Mouse (Mus musculus): Measurements from ENCODE around the gene Metrn. TPM values are rescaled to one million over a fixed set of nuclear protein-coding genes. Genes with fewer than 3 reads are reported as not detected.

The Metrn gene
- total and polyA plus RNA-seq, 3 experiments, result 47.9 to 54.6 (median 49.0) TPM

- H3K4me1 ChIP-seq (ENCODE audit: control insufficient read depth, insufficient read depth, low read length), result peaks cover 13% of the 10 kb centered on the region
- 62% methylated on average over 6 of the region's 6 CpGs for WGBS
- H3K4me3 ChIP-seq, result peak within 1 kb of the TSS; percentile 65
- no peaks in the 10 kb centered on the region for H3K79me2 ChIP-seq (replicated peaks; ENCODE audit: control insufficient read depth, insufficient read depth, low read length)
- intact Hi-C loops (cut with DNase I), result no loop called here
- TF ChIP-seq CTCF (IDR thresholded peaks at IDR 0.05) (no peak), EP300 (IDR thresholded peaks at IDR 0.05; ENCODE audit: insufficient read depth, low read depth, low read length) (no peak), POLR2A (IDR thresholded peaks at IDR 0.05; ENCODE audit: insufficient read depth, low read depth, low read length) (no peak)
- H3K36me3 ChIP-seq (ENCODE audit: control insufficient read depth, insufficient read depth, low read length), result no peaks in the 10 kb centered on the region
- H3K27me3 ChIP-seq (ENCODE audit: control insufficient read depth, insufficient read depth, low read length), result no peaks in the 10 kb centered on the region
- peak within 1 kb of the TSS; percentile 72 for H3K9ac ChIP-seq (ENCODE audit: low read depth, low read length)
- H3K27ac ChIP-seq, result peak within 1 kb of the TSS; percentile 55; the same call in 1 of the 2 replicates
- no peak for DNase-seq
These were observed 1.3 kb downstream of the Metrn start, which contains the start of gene AC134908.4 for GRCm38 (mm10) chr17:25795609-25796092. TSS of gene AC134908.4 (minus strand) at chr17:25795659.

- H3K27ac ChIP-seq, result no peak overlapping the region
- H3K79me2 ChIP-seq (replicated peaks; ENCODE audit: control insufficient read depth, insufficient read depth, low read length), result no peaks in the 10 kb centered on the region
- H3K27me3 ChIP-seq (ENCODE audit: control insufficient read depth, insufficient read depth, low read length), result no peaks in the 10 kb centered on the region
- WGBS, result 93% methylated on average over 17 of the region's 17 CpGs
- intact Hi-C loops (cut with DNase I), result no loop called here
- no peak for DNase-seq
- H3K9ac ChIP-seq (ENCODE audit: low read depth, low read length), result no peak overlapping the region
- TF ChIP-seq EP300 (IDR thresholded peaks at IDR 0.05; ENCODE audit: insufficient read depth, low read depth, low read length) (no peak), POLR2A (IDR thresholded peaks at IDR 0.05; ENCODE audit: insufficient read depth, low read depth, low read length) (no peak), CTCF (IDR thresholded peaks at IDR 0.05) (no peak)
- H3K4me3 ChIP-seq, result no peak overlapping the region
- H3K4me1 ChIP-seq (ENCODE audit: control insufficient read depth, insufficient read depth, low read length), result peaks cover 13% of the 10 kb centered on the region
- H3K36me3 ChIP-seq (ENCODE audit: control insufficient read depth, insufficient read depth, low read length), result no peaks in the 10 kb centered on the region
These were observed 1.9 kb downstream of the Metrn start for GRCm38 (mm10) chr17:25794998-25795397.

GRCm38 (mm10) chr17:25794197-25794596, 2.7 kb downstream of the Metrn start:
- no peak overlapping the region for H3K9ac ChIP-seq (ENCODE audit: low read depth, low read length)
- DNase-seq, result no peak
- H3K27me3 ChIP-seq (ENCODE audit: control insufficient read depth, insufficient read depth, low read length), result no peaks in the 10 kb centered on the region
- WGBS, result 64% methylated on average over 13 of the region's 13 CpGs
- H3K36me3 ChIP-seq (ENCODE audit: control insufficient read depth, insufficient read depth, low read length), result no peaks in the 10 kb centered on the region
- peaks cover 13% of the 10 kb centered on the region for H3K4me1 ChIP-seq (ENCODE audit: control insufficient read depth, insufficient read depth, low read length)
- no peak overlapping the region for H3K27ac ChIP-seq
- TF ChIP-seq CTCF (IDR thresholded peaks at IDR 0.05) (no peak), EP300 (IDR thresholded peaks at IDR 0.05; ENCODE audit: insufficient read depth, low read depth, low read length) (no peak), POLR2A (IDR thresholded peaks at IDR 0.05; ENCODE audit: insufficient read depth, low read depth, low read length) (no peak)
- no peaks in the 10 kb centered on the region for H3K79me2 ChIP-seq (replicated peaks; ENCODE audit: control insufficient read depth, insufficient read depth, low read length)
- no peak overlapping the region for H3K4me3 ChIP-seq
- intact Hi-C loops (cut with DNase I), result no loop called here

- no peak for TF ChIP-seq EP300 (IDR thresholded peaks at IDR 0.05; ENCODE audit: insufficient read depth, low read depth, low read length)
- peak; percentile 25; the same call in 1 of the 2 replicates for TF ChIP-seq POLR2A (IDR thresholded peaks at IDR 0.05; ENCODE audit: insufficient read depth, low read depth, low read length)
- peak within 1 kb of the TSS; percentile 81 for H3K9ac ChIP-seq (ENCODE audit: low read depth, low read length)
- intact Hi-C loops (cut with DNase I), result no loop called here
- peak within 1 kb of the TSS; percentile 88 for H3K27ac ChIP-seq
- H3K79me2 ChIP-seq (replicated peaks; ENCODE audit: control insufficient read depth, insufficient read depth, low read length), result no peaks in the 10 kb centered on the region
- peak; percentile 81 to 87 for DNase-seq
- WGBS, result under 1% methylated on average over 14 of the region's 14 CpGs
- H3K4me3 ChIP-seq, result peak within 1 kb of the TSS; percentile 56
- peaks cover 13% of the 10 kb centered on the region for H3K4me1 ChIP-seq (ENCODE audit: control insufficient read depth, insufficient read depth, low read length)
- no peaks in the 10 kb centered on the region for H3K27me3 ChIP-seq (ENCODE audit: control insufficient read depth, insufficient read depth, low read length)
- H3K36me3 ChIP-seq (ENCODE audit: control insufficient read depth, insufficient read depth, low read length), result no peaks in the 10 kb centered on the region
These were observed 4.3 kb downstream of the Metrn start, which contains the start of gene Fam173a for GRCm38 (mm10) chr17:25792615-25793014. TSS of gene Fam173a (minus strand) at chr17:25792901.

GRCm38 (mm10) chr17:25791843-25792527, 5.0 kb downstream of the Metrn start:
- H3K4me1 ChIP-seq (ENCODE audit: control insufficient read depth, insufficient read depth, low read length), result peaks cover 12% of the 10 kb centered on the region
- H3K27me3 ChIP-seq (ENCODE audit: control insufficient read depth, insufficient read depth, low read length), result no peaks in the 10 kb centered on the region
- 0 out of 2 replicates have a peak, but pooled peaks have one; percentile 44 for TF ChIP-seq EP300 (IDR thresholded peaks at IDR 0.05; ENCODE audit: insufficient read depth, low read depth, low read length)
- TF ChIP-seq POLR2A (IDR thresholded peaks at IDR 0.05; ENCODE audit: insufficient read depth, low read depth, low read length), result peak; percentile 79
- no peak for TF ChIP-seq CTCF (IDR thresholded peaks at IDR 0.05)
- H3K9ac ChIP-seq (ENCODE audit: low read depth, low read length), result peak overlapping the region; percentile 81
- intact Hi-C loops (cut with DNase I), result no loop called here
- DNase-seq, result peak; percentile 87 to 91
- peak overlapping the region; percentile 56 for H3K4me3 ChIP-seq
- WGBS, result under 1% methylated on average over 45 of the region's 45 CpGs
- no peaks in the 10 kb centered on the region for H3K79me2 ChIP-seq (replicated peaks; ENCODE audit: control insufficient read depth, insufficient read depth, low read length)
- peak overlapping the region; percentile 88 for H3K27ac ChIP-seq
- H3K36me3 ChIP-seq (ENCODE audit: control insufficient read depth, insufficient read depth, low read length), result no peaks in the 10 kb centered on the region

- Histone ChIP-seq H3K79me2 (replicated peaks; ENCODE audit: control insufficient read depth, insufficient read depth, low read length) (no peaks in the 10 kb centered on the region), H3K9ac (ENCODE audit: low read depth, low read length) (no peak overlapping the region), H3K27me3 (ENCODE audit: control insufficient read depth, insufficient read depth, low read length) (no peaks in the 10 kb centered on the region), H3K27ac (no peak overlapping the region; the same call in 1 of the 2 replicates), H3K4me1 (ENCODE audit: control insufficient read depth, insufficient read depth, low read length) (peaks cover 12% of the 10 kb centered on the region), H3K36me3 (ENCODE audit: control insufficient read depth, insufficient read depth, low read length) (no peaks in the 10 kb centered on the region), H3K4me3 (peak overlapping the region; percentile 56)
- intact Hi-C loops (cut with DNase I), result no loop called here
- WGBS, result 26% methylated on average over 19 of the region's 19 CpGs
- TF ChIP-seq EP300 (IDR thresholded peaks at IDR 0.05; ENCODE audit: insufficient read depth, low read depth, low read length) (no peak), CTCF (IDR thresholded peaks at IDR 0.05) (no peak), POLR2A (IDR thresholded peaks at IDR 0.05; ENCODE audit: insufficient read depth, low read depth, low read length) (no peak)
- DNase-seq, result no peak
These were observed 5.6 kb downstream of the Metrn start for GRCm38 (mm10) chr17:25791320-25791842.

All from heart, adult 2 months (tissue).